Mouse (Mus musculus) MEL (cell line): ENCODE measurements around the gene Rom1.

ENCODE experiments used
- CTCF ChIP-seq, 3 experiments: IDR thresholded peaks in 2 of 3; conservative IDR thresholded peaks in 1 of 3; 2 replicates each; pipeline ENCODE4 v1.5.1; 2011 to 2012; ENCODE audit warnings: low read length in 3 of 3, low read depth in 2 of 3, mild to moderate bottlenecking in 2 of 3, improper control_type of control experiment in 1 of 3, inconsistent platforms in 1 of 3, mixed read lengths in 1 of 3, moderate library complexity in 1 of 3; ENCODE audit not compliant: control insufficient read depth in 1 of 3, insufficient read depth in 1 of 3, poor library complexity in 1 of 3, severe bottlenecking in 1 of 3
- GABPA ChIP-seq: IDR thresholded peaks from 2 replicates; pipeline ENCODE4 v1.6.1; 2012; ENCODE audit warnings: low read depth, mild to moderate bottlenecking, inconsistent platforms, low read length, improper control_type of control experiment, moderate library complexity
- POLR2AphosphoS5 ChIP-seq: IDR thresholded peaks from 2 replicates; pipeline ENCODE4 v1.6.1; 2012; ENCODE audit warnings: low read depth, borderline replicate concordance, mild to moderate bottlenecking, inconsistent platforms, low read length, moderate library complexity, mixed read lengths
- SMC3 ChIP-seq: IDR thresholded peaks from 2 replicates; pipeline ENCODE4 v1.6.1; 2011; ENCODE audit warnings: low read depth, low read length, improper control_type of control experiment

DNA sequence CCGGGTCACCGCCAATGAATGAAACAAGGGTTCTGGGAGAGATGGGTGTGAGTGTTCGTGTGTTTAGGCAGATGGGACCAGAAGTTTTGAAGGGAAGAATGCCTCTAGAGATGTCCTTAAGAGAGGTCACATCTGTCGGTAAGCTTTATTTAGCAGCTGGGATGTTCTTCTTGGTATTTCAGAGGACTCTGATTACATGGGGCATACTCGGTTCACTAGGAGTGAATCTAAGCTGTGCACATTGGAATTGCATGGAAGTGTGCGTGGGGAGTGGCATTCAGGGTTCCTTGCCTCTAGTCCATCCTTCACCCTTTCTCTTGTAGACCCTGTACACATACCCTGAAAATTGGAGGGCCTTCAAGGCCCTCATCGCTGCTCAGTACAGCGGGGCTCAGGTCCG lies 38.7 kb upstream of the Rom1 start:
- TF ChIP-seq CTCF (IDR thresholded peaks at IDR 0.05 in 2 of 3, conservative IDR thresholded peaks at IDR 0.05 in 1 of 3; ENCODE audit: control insufficient read depth in 1 of 3, insufficient read depth in 1 of 3, low read depth in 2 of 3, low read length in 3 of 3, poor library complexity in 1 of 3, severe bottlenecking in 1 of 3): no peak
- no peak for TF ChIP-seq POLR2AphosphoS5
- TF ChIP-seq GABPA: no peak
- no peak for TF ChIP-seq SMC3
